Mouse (Mus musculus): ENCODE data around the gene Fam3c.

The Fam3c gene

GRCm38 (mm10) chr6:22343706-22344105 is 12.3 kb downstream of the Fam3c start:
- Histone ChIP-seq H3K36me3 (ENCODE audit: control insufficient read depth, insufficient read depth, low read length, poor library complexity, severe bottlenecking) (peaks cover 2% of the 10 kb centered on the region), H3K27me3 (ENCODE audit: control insufficient read depth, insufficient read depth, low read length, poor library complexity, severe bottlenecking) (no peaks in the 10 kb centered on the region)
- DNase-seq (ENCODE audit: low read depth, low spot score), result no peak

- peaks cover 5% of the 10 kb centered on the region for H3K36me3 ChIP-seq (ENCODE audit: control insufficient read depth, insufficient read depth, low read length, poor library complexity, severe bottlenecking)
- no peak for DNase-seq (ENCODE audit: low read depth, low spot score)
- no peaks in the 10 kb centered on the region for H3K27me3 ChIP-seq (ENCODE audit: control insufficient read depth, insufficient read depth, low read length, poor library complexity, severe bottlenecking)
These were observed 12.8 kb downstream of the Fam3c start for GRCm38 (mm10) chr6:22343292-22343691.

- Histone ChIP-seq H3K27me3 (ENCODE audit: control insufficient read depth, insufficient read depth, low read length, poor library complexity, severe bottlenecking) (no peaks in the 10 kb centered on the region), H3K36me3 (ENCODE audit: control insufficient read depth, insufficient read depth, low read length, poor library complexity, severe bottlenecking) (peaks cover 7% of the 10 kb centered on the region)
- no peak for DNase-seq (ENCODE audit: low read depth, low spot score)
These were observed 15.3 kb downstream of the Fam3c start for GRCm38 (mm10) chr6:22340779-22341178.

GRCm38 (mm10) chr6:22339763-22340542 is 16.1 kb downstream of the Fam3c start:
- no peaks in the 10 kb centered on the region for H3K27me3 ChIP-seq (ENCODE audit: control insufficient read depth, insufficient read depth, low read length, poor library complexity, severe bottlenecking)
- no peak for DNase-seq (ENCODE audit: low read depth, low spot score)
- H3K36me3 ChIP-seq (ENCODE audit: control insufficient read depth, insufficient read depth, low read length, poor library complexity, severe bottlenecking), result peaks cover 8% of the 10 kb centered on the region

GRCm38 (mm10) chr6:22332548-22332947 is 23.5 kb downstream of the Fam3c start:
- no peak for DNase-seq (ENCODE audit: low read depth, low spot score)
- H3K27me3 ChIP-seq (ENCODE audit: control insufficient read depth, insufficient read depth, low read length, poor library complexity, severe bottlenecking), result no peaks in the 10 kb centered on the region
- peaks cover 3% of the 10 kb centered on the region; the same call in 1 of the 2 replicates for H3K36me3 ChIP-seq (ENCODE audit: control insufficient read depth, insufficient read depth, low read length, poor library complexity, severe bottlenecking)

GRCm38 (mm10) chr6:22330169-22330960 is 25.7 kb downstream of the Fam3c start:
- Histone ChIP-seq H3K36me3 (ENCODE audit: control insufficient read depth, insufficient read depth, low read length, poor library complexity, severe bottlenecking) (peaks cover 2% of the 10 kb centered on the region; the same call in 1 of the 2 replicates), H3K27me3 (ENCODE audit: control insufficient read depth, insufficient read depth, low read length, poor library complexity, severe bottlenecking) (no peaks in the 10 kb centered on the region)
- DNase-seq (ENCODE audit: low read depth, low spot score), result peak; percentile 77

- H3K27me3 ChIP-seq (ENCODE audit: control insufficient read depth, insufficient read depth, low read length, poor library complexity, severe bottlenecking), result no peaks in the 10 kb centered on the region
- no peak for DNase-seq (ENCODE audit: low read depth, low spot score)
- H3K36me3 ChIP-seq (ENCODE audit: control insufficient read depth, insufficient read depth, low read length, poor library complexity, severe bottlenecking), result peaks cover under 1% of the 10 kb centered on the region; the same call in 1 of the 2 replicates
These were observed 28.1 kb downstream of the Fam3c start for GRCm38 (mm10) chr6:22327931-22328330.

- Histone ChIP-seq H3K27me3 (ENCODE audit: control insufficient read depth, insufficient read depth, low read length, poor library complexity, severe bottlenecking) (no peaks in the 10 kb centered on the region), H3K36me3 (ENCODE audit: control insufficient read depth, insufficient read depth, low read length, poor library complexity, severe bottlenecking) (peaks cover 2% of the 10 kb centered on the region; the same call in 1 of the 2 replicates)
- no peak for DNase-seq (ENCODE audit: low read depth, low spot score)
These were observed 29.0 kb downstream of the Fam3c start for GRCm38 (mm10) chr6:22327091-22327490.

- Histone ChIP-seq H3K27me3 (ENCODE audit: control insufficient read depth, insufficient read depth, low read length, poor library complexity, severe bottlenecking) (no peaks in the 10 kb centered on the region), H3K36me3 (ENCODE audit: control insufficient read depth, insufficient read depth, low read length, poor library complexity, severe bottlenecking) (peaks cover 2% of the 10 kb centered on the region; the same call in 1 of the 2 replicates)
- no peak for DNase-seq (ENCODE audit: low read depth, low spot score)
These were observed 29.8 kb downstream of the Fam3c start for GRCm38 (mm10) chr6:22326289-22326688.

GRCm38 (mm10) chr6:22325364-22326072 is 30.5 kb downstream of the Fam3c start:
- peak; percentile 80 for DNase-seq (ENCODE audit: low read depth, low spot score)
- Histone ChIP-seq H3K27me3 (ENCODE audit: control insufficient read depth, insufficient read depth, low read length, poor library complexity, severe bottlenecking) (no peaks in the 10 kb centered on the region), H3K36me3 (ENCODE audit: control insufficient read depth, insufficient read depth, low read length, poor library complexity, severe bottlenecking) (peaks cover 4% of the 10 kb centered on the region; the same call in 1 of the 2 replicates)

- DNase-seq (ENCODE audit: low read depth, low spot score), result no peak
- H3K27me3 ChIP-seq (ENCODE audit: control insufficient read depth, insufficient read depth, low read length, poor library complexity, severe bottlenecking), result no peaks in the 10 kb centered on the region
- H3K36me3 ChIP-seq (ENCODE audit: control insufficient read depth, insufficient read depth, low read length, poor library complexity, severe bottlenecking), result peaks cover 2% of the 10 kb centered on the region; the same call in 1 of the 2 replicates
These were observed 58.0 kb downstream of the Fam3c start for GRCm38 (mm10) chr6:22298059-22298458.

- Histone ChIP-seq H3K27me3 (ENCODE audit: control insufficient read depth, insufficient read depth, low read length, poor library complexity, severe bottlenecking) (no peaks in the 10 kb centered on the region; the same call in 1 of the 2 replicates), H3K36me3 (ENCODE audit: control insufficient read depth, insufficient read depth, low read length, poor library complexity, severe bottlenecking) (peaks cover 2% of the 10 kb centered on the region; the same call in 1 of the 2 replicates)
- DNase-seq (ENCODE audit: low read depth, low spot score), result no peak
These were observed 59.0 kb downstream of the Fam3c start for GRCm38 (mm10) chr6:22297028-22297427.

- no peak for DNase-seq (ENCODE audit: low read depth, low spot score)
- Histone ChIP-seq H3K36me3 (ENCODE audit: control insufficient read depth, insufficient read depth, low read length, poor library complexity, severe bottlenecking) (no peaks in the 10 kb centered on the region), H3K27me3 (ENCODE audit: control insufficient read depth, insufficient read depth, low read length, poor library complexity, severe bottlenecking) (no peaks in the 10 kb centered on the region; the same call in 1 of the 2 replicates)
These were observed 62.1 kb downstream of the Fam3c start for GRCm38 (mm10) chr6:22293922-22294321.

- DNase-seq (ENCODE audit: low read depth, low spot score), result no peak
- H3K27me3 ChIP-seq (ENCODE audit: control insufficient read depth, insufficient read depth, low read length, poor library complexity, severe bottlenecking), result no peaks in the 10 kb centered on the region; the same call in 1 of the 2 replicates
- H3K36me3 ChIP-seq (ENCODE audit: control insufficient read depth, insufficient read depth, low read length, poor library complexity, severe bottlenecking), result no peaks in the 10 kb centered on the region
These were observed 64.0 kb downstream of the Fam3c start for GRCm38 (mm10) chr6:22292056-22292455.

All from splenic B cell, adult 2 months (primary cell).